Mouse (Mus musculus) gastrocnemius, adult 18-20 months (tissue): ENCODE measurements around the gene B4galnt4. TPM values are rescaled to one million over a fixed set of nuclear protein-coding genes. Genes with fewer than 3 reads are reported as not detected.

Experiments used
- DNase-seq: peaks from one replicate; pipeline ENCODE4 v3.0.0; 2021; ENCODE audit warnings: low spot score
- total RNA-seq, 2 experiments: library from RNA; stranded (reverse); gene quantifications; 2 replicates each; pipeline ENCODE4 v1.2.3; 2021

The B4galnt4 gene
- total RNA-seq, 2 experiments from 2014 or later = not detected

DNA sequence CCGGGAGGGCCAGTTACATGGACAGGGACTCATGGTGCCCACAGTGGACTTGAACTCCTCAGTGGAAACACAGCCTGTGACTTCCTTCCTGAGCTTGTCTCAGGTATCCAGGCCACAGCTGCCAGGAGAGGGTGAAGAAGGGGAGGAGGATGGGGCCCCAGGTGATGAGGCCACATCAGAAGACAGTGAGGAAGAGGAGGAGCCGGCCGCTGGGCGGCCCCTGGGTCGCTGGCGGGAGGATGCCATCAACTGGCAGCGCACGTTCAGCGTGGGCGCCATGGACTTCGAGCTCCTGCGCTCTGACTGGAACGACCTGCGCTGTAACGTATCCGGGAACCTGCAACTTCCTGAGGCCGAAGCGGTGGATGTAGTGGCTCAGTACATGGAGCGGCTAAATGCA is 7.4 kb downstream of the B4galnt4 start:
- DNase-seq = no peak

DNA sequence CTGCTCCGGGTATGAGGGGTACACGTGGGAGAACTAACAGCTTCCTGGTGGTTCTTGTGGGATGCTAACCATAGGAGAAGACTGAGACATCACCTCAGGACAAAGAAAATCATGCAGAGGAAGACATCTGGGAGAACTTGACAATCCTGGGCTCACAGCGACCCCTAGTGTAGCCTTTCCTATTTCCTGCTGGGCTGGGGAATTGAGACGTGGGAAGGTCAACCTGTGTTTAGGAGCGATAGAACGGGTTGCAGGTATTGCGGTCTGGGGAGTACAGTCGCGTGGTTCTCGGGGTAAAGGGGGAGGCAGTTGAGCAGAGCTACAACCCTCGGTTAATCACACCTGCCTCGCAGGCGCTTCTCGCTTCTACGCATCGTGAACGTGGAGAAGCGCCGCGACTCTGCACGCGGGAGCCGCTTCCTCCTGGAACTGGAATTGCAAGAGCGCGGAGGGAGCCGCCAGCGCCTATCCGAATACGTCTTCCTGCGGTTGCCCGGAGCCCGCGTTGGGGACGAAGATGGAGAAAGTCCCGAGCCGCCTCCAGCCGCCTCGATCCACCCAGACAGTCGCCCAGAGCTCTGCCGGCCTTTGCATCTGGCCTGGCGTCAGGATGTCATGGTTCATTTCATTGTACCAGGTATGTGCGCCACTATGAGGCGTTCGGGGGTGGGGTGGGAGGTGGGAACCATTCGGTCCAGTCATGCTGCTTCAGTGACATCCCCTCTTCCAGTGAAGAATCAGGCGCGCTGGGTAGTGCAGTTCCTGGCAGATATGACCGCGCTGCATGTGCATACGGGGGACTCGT is 9.4 kb downstream of the B4galnt4 start:
- peak; percentile 74 for DNase-seq

DNA sequence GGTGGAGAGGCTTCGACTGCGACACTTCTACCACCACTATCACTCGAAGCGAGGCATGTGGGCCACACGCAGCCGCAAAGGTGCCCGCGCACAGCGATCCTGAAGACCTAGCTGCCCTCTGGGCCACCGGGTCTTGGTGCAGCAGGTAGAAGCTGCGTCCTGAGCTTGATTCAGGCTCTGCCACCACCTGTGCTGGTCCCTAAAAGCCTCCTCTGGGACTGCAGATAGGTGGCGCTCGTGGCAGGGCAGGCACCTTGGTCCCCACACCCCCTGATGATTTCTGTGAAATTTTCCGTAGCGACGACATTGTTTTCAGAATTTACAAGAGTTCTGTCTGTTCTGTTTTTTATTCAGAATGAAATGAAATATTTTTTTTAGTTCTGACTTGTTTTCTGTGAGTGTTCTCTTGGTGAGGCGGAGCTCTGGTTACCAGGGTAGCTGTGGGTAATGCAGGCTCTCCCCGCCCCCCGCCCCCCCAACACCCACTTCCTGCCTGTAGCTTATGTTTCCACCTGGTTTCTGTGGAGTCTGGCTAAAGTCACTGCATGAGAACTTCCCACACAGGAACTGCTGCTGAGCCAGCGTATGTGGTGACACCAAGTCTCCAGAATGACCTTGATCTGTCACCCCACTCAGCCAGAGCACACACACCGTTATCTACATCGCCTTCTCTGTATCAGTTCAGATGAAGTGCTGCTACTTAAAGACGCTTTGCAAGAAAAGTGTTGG is 11.3 kb downstream of the B4galnt4 start:
- DNase-seq = no peak

GRCm38 (mm10) chr7:141073782-141074181 is 12.9 kb downstream of the B4galnt4 start:
- no peak for DNase-seq

DNA sequence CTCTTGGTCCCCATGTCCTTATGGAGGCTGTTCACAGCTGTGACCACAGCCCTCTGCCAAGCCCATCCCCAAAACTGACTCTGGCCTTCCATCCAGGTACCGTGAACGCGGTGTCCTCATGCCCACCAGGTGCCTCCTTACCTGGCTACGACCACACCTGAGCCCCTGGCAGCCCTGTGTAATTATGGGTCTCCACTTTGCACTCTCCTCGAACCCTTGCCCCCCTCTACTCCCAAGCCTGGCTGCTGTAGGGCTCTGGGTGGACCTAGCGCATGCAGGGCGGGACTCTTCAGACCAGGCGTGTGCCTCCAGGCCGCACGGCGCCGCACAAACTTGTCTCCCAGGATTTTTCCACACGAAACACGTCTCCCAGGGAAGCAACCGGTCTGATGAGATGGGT is 16.9 kb downstream of the B4galnt4 start, which contains the start of gene Pkp3:
Gene Pkp3, plus strand, starts transcription at position 378 of the 400 bp plus-strand sequence.
- DNase-seq = no peak

GRCm38 (mm10) chr7:141078876-141079275 is 18.0 kb downstream of the B4galnt4 start:
- no peak for DNase-seq

DNA sequence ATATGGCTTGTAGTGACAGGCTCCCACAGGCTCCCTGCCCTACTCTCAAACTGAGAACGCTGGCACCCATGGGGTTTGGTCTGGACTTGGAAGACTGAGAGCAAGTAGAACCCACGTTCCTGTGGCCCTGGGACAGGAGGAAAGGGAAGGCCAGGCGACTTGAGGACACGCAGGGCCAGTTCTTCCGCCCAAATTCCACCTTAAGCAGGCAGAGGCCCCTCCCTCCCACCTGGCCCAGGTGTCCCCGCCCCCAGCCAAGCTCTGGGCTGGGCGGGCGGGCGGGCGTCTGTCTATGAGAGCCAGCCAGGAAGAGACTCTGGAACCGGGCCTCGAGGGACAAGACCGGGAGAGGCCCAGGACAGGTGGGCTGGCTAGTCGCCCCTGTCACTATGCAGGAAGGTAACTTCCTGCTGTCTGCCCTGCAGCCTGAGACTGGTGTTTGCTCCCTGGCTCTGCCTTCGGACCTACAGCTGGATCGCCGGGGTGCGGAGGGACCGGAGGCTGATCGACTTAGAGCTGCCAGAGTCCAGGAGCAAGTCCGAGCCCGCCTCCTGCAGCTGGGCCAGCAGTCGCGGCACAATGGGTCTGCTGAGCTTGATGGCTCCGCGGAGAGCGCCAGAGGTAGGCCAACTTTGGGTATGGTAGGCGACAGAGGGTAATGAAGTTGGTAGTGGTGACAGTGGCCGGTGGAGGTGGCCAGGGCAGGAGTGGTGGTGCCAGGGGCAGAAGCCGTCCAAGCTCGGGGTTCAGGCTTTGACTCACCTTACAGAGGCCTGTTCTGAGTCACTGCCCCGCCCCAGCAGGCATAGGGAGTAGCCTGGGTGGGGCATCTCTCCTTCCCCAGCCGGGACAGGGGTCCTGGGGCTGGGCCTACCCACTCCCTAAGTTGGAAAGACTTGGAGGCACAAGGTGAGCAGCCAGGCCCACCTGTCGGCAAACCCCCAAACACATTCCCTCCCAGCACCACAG is 18.9 kb downstream of the B4galnt4 start:
- DNase-seq = no peak

DNA sequence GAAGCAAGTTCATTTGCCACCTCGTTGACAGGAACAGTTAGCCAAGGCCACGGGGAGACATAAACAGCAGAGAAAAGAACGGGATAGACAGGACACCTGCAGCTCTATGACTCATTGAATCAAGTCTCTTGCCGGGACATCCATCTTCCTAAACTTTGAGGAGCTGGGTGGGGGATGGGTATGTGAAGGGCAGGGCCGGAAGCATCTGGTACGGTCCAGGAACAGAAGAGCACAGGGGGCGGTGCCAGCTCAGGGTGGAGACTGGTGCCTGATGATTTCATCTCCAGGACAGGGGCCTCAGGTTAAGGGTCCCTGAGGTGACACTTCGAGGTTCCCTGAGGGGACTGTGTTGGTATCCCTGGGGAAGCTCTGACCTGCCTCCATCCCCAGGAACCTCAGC is 27.0 kb downstream of the B4galnt4 start:
- no peak for DNase-seq

DNA sequence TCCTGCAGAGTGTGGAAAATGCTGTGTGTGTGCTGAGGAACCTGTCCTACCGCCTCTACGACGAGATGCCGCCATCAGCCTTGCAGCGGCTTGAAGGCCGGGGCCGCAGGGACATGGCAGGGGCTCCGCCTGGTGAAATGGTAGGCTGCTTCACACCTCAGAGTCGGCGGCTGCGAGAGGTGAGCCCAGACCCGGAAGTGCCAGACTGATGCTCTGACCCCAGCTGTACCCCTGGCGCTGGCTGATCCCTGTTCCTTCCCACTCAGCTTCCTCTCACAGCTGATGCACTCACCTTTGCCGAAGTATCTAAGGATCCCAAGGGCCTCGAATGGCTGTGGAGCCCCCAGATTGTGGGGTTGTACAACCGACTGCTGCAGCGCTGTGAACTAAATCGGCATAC is 27.6 kb downstream of the B4galnt4 start:
- DNase-seq = no peak

- DNase-seq = no peak
Measured at GRCm38 (mm10) chr7:141090228-141090627, 29.3 kb downstream of the B4galnt4 start.

DNA sequence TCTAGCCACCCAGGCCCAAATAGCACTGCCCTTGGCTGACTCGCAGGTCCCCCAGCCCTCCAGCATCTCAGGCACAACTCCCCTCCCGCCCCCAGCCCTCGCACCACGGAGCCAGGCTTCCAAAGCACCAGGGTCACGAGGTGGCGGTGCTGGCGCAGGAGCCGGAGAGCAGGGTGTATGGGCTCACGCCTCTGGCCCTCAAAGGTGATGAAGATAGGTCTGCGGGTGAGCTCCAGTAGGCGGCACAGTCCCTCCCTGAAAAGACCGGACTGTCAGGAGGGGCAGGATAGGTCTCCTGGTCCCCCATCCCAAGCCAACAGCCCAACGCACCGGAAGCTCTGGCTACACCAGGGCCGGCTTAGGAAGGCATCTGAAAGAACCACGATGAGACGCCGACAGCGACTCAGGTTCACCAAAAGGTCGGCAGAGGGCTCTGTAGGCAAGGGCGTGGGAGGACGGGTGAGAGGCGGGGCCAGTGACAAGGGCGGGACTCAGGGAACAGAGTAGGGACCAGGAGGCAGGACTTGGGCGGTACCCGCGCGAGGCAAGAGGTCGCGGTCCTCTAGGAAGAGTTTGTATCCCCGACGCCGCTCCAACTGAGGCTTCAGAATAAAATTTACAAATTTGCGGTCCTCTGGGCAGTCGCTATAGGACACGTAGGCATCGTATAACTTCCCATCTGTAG is 31.3 kb downstream of the B4galnt4 start:
- peak; percentile 89 for DNase-seq

DNA sequence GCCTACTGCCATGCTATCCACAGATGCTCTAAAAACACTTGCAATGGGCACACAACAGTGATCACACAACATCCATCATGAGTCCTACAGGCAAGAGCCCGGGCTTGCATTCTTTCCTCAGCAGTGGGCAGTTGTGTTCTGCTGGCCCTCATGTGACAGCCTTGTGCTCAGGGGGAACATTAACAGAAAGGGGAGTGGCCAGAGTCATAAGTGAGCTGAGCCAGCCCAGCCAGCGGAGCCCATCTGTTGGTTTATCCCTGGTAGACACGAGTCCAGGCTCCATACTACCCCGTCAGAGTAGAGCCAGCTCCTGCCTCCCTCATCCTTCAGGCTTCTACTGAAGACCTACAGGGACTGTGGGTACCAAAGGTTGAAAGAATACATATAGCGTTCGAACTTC is 33.0 kb downstream of the B4galnt4 start:
- no peak for DNase-seq

DNA sequence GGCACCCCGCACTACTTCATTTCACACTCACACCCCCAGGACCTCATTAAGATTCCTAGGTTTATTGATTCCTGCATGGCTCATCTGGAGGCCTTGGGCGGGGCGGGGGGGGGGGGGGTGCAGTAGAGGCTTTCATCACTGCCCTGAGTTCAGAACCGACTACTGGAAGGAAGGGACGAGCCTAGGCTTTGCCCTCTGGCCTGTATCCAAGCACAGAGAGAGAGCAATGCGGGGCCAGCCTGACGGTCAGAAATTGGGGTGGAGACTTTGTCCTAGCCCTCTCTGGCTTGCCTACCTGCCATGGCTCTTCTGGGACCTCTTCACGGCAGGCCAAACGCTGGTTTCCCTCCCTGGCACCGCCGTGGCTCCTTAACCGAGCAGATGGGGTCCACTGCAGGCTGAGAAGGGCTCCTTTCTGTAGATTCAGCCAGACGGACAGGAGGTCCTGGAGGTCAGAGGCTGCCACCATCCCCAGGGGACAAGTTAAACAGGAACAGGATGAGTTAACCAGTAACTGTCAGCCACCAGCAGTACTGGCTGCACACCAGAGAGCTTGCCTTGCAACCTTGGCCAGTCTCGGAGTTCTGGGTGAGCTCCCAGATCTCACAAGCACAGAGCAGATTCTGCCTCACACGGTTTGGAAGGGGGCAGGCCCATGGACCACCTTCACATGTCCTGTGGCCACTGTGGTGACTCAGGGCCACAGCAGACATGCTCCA is 33.7 kb downstream of the B4galnt4 start:
- DNase-seq = no peak

- DNase-seq = no peak
Measured at GRCm38 (mm10) chr7:141096021-141096420, 35.1 kb downstream of the B4galnt4 start.

GRCm38 (mm10) chr7:141096649-141097056 is 35.7 kb downstream of the B4galnt4 start:
- DNase-seq = peak; percentile 25

- no peak for DNase-seq
Measured at GRCm38 (mm10) chr7:141097177-141097576, 36.3 kb downstream of the B4galnt4 start.

- DNase-seq = no peak
Measured at GRCm38 (mm10) chr7:141099911-141100691, 39.2 kb downstream of the B4galnt4 start, which contains the start of gene Sigirr. Sigirr (minus strand) TSS chr7:141100572.

DNA sequence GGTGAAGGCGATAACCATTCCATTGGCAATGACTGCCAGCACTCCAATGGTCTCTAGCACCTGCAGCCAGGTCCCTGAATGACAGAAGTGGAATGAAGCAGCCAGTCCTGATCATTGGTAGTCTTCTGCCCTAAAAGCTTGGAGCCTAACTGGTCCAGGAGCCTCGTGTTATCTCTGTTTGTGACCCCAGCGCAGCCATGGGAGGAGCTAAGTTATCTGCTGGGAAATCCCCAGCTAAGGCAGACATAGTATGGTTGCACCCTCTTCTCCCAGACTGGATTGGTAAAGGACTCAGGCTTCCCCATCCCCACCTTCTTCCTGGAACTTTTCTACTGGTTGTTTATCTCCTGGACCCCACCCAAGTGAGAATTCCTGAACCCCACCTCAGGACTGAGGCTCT is 42.3 kb downstream of the B4galnt4 start:
- DNase-seq = no peak

DNA sequence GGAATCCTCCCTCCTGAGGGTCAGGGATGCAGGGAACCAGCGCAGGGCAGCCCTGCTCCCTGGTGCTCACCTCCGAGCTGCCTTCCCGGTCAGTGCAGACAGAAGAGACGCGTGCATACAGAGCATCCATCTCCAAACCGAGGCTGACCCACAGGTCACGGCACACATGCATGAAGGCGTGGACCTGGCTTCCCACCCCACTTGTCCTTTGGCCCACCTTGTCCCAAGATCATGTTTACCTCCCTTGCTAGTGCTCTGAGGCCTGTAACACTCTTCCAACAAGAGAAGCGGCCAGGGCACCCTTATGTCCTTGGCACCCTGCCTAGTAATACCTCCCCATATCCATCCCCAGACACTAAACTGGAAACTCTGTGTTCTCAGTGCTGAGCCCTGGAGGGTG is 55.0 kb downstream of the B4galnt4 start:
- no peak for DNase-seq
